Mouse (Mus musculus) cerebellum, adult 18-20 months (tissue): Measurements from ENCODE around the gene Col20a1.

ENCODE experiments used
- DNase-seq, 2 experiments: peaks; one replicate each; pipeline ENCODE4 v3.0.0; 2021

Col20a1 gene

DNA sequence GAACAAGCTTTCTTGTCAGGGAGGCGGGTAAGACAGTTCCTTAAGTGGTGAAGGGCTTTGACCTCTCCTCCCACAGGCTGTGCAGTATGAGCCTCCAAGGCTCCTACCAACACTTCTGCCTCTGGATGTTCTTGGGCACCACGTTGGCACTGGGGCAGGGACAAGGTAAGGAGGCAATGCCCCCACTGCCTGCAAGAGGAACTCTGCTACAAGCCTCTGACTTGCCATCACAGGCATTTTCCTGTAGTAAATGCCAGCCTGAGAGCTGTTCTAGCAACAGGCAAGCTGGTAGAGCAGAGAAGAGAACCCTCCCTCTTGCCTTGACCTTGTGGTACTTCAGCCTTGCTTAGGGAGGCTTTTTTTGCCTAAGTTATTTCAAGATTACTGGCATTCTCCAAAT is at the start of gene Col20a1:
Col20a1 (plus strand) TSS at position 87 of the 400 bp plus-strand sequence.
- no peak for DNase-seq

DNA sequence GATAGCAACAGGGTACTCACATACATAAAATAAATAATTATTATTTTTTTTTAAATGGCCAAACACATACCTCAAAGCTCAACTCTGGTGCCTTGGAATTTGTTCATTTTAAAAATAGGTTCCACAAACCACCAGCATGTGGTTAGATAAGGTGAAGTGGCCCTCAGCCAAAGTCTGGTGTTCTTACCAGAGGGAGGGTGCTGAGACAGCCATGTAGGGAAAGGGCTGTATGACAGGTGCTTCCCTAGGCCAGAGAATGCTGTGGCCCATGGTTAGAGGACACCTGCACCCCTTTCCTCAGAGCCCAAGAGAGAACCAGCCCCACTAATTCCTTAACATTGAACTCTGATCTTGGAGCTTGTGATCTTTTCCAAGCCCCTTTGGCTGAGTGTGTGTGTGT is 46.1 kb upstream of the Col20a1 start:
- DNase-seq = no peak

DNA sequence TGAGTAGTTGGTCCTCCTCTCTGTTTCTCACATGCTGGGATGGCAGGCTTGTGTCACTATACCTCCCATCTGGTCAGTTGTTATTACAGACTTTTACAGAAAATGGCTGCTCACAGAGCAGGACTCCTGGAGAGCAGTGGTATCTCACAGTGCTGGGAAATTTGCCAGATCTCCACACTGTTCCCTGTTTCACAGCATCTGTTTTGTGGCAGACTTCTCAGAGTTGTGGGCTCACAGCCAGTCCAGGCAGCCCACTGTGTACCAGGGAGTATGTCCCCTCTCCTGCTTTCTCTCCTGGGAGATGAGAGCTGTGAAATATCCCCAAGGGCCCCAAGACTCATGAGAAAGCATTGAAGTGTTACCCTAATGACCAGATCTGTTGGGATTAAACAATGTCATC is 44.5 kb upstream of the Col20a1 start:
- no peak for DNase-seq

DNA sequence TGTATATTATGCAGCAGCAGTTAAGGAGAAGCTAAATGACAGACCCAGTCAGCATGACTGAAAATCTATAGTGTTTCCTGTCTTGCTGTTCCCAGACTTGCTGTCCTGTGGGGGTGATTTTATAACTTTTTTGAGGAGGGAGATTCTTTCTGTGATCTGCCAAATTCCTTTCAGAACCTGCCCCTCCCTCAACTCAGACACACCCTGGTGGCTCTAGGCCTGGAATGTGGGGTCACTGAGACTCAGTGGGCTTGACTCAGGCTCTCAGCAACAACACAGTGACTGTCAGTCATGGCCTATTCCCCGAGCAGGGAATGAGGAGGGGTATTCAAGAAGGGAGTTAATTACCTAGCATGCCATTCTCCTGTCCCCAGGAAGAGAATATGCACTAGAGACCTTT is 36.4 kb upstream of the Col20a1 start:
- DNase-seq = no peak

DNA sequence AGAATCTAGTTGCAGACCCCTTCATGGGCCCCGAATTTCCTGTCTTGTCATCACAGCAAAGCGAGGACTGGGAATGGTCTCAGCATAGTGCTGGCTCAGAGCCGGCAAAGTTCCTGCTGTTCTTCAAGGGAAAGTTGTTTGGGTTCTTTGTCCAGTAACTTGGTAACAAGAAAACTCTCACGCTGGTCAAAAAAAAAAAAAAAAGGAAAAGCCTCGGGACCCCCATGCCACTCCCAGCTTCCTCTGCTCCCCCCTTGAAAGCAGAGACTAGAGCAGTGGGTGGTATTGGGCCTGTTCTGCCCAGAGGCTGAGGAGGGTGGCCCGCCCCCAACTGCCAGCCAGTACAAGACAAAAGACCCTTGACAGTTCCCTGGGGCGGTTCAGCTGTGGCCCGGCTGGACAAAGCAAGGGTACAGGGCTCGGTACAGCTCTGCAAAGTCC is 33.6 kb upstream of the Col20a1 start:
- peak; percentile 17 to 27 for DNase-seq

DNA sequence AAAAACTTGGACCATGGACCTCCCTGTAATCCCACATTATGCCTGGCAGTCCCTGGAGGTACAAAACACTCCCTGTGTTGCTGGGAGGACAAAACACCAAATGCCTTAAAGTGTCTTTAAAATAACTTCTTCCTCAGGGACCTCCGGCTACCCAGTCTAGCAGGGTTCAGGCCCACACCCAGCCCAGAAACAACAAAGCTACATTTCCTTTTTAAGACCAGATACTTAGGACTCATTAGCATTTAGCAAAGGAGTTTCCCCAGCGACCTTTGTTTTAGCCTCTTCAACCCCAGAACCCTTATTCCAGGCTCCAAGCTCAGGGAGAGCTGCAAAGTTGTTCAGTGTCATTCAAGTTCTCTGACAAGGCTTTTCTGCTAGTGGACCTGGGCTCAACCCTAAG is 32.7 kb upstream of the Col20a1 start:
- DNase-seq = no peak

DNA sequence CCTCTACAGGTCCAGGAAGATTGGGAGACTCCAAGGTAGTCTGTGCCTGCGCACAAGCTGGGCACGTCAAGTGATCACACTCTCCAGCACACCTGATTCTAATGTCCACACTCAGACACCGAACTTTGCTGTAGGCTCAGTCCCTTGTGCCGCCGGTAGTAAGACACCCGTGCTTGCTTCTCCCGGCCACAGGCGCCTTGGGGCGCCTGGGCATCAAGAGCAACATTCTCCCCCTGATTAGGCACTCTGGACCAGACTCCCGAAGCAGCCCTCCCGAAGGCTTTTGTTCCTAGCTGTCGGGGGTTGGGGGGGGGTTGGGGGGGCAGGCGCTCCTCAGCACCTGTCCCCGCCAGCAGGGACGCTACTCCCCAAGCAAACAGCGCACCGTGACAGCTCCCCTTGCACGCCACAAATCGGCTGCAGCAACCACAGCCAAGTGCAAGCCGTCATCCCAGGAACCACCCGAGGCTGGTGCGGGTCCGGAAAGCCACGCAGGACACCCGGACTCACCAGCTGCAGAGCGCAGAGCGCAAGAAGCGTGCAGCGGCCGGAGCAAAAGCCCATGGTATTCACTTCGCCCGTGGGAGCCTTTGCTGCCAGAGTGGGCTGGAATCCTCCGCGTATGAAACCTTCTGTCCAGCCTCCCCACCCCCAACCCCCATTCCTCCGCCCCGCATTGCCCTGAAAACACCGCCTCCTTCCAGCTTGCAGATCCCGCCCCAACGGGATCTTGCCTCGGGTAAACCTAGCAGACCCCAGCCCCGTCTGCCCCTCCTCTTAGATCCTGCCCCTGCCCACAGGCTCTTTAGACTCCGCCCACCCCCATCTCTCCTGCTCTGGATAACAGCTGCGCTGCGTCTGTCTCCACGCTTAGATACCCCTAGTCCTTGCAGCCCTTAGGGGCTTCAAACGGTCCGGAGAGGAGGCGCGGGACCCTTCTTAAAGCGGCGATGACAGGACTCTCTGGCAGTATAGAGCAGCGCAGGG is 32.0 kb upstream of the Col20a1 start, which contains the start of gene Nkain4:
Nkain4 (minus strand) TSS at position 639 of the 987 bp plus-strand sequence.
- DNase-seq = peak; percentile 57 to 66

DNA sequence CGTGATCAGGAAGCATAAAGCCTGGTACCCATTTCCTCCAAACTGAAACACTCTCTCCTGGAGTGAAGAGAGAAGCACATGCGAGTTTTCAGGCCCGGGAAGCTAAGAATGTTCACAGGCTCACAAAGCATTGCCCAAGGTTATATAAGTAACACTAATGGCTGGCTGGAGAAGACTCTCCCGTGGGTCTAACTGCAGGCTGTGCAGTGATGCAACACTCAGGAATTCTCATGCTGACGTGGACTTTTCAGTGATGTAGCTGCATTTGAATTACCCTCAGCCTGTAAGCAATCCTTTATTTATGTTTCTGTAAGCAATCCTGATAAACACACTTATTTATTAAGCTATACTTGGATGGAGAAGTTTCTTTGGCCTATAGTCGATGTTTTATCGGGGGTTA is 26.7 kb upstream of the Col20a1 start:
- DNase-seq = no peak

DNA sequence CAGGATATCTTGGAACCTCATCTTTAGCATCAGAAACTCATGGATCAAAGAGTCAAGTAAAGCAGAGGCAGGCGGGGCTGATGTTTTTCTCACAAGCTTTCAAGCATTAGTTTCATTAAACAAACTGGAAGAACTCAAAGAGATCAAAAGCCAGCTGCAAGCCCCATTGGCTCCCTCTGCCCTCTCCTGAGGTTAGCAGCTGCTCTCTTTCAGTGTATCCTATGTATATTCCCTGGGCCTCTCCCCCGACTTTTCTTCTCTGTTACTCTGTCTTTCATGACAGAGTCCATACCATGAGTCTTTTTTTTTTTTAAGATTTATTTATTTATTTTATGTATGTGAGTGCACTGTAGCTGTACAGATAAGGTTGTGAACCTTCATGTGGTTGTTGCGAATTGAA is 26.1 kb upstream of the Col20a1 start:
- DNase-seq = no peak

DNA sequence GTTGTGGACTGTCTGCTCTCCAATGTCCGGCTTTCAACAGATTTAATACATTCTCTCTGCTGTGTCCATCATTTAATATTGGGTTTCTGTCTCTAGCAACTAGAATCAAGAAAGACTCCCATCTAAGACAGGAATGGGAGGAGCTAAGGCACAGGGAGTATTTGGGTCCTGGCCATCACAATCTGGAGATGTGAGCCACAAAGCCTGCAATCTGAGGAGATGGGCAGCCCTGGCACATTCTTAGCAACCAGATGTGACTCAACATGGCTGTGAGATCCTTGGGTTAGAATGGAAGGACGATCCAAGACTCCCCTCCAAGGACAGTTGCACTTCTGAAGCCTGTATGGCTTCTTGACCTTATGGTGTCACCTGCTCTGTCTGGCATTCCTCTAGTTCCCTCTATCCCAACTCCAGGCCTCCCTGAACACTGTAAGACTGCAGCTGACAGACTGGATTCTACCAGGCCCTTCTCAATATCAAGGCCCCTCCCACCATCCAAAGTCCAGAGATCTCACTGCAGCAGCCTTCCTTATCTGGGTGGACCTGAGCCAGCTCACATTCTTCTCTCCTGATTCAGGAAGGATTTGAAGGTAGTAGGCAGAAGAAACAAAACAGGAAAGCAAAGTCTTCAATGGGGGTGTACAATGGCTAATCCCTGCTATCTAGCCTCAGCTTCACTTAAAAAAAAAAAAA is 23.6 kb upstream of the Col20a1 start:
- DNase-seq = no peak

DNA sequence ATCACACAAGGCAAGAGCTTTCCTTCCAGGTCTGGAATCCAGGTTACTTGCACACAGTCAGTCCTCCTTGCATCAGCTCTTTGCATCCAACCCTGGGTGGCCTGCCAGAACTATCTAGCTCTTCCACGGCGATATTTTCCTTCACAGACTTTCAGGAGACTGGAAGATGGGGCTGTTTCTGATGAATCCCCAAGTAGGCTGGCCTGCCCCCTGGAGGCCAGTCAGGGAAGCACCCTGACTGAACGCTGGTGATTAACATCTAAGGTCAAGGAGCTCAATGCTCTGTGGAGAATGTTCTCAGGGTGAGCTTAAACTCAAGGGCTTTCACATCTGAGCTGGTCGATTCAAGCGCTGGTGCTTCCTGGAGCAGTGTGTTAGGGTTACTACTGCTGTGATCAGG is 22.4 kb upstream of the Col20a1 start:
- DNase-seq = peak; percentile 80 to 86

DNA sequence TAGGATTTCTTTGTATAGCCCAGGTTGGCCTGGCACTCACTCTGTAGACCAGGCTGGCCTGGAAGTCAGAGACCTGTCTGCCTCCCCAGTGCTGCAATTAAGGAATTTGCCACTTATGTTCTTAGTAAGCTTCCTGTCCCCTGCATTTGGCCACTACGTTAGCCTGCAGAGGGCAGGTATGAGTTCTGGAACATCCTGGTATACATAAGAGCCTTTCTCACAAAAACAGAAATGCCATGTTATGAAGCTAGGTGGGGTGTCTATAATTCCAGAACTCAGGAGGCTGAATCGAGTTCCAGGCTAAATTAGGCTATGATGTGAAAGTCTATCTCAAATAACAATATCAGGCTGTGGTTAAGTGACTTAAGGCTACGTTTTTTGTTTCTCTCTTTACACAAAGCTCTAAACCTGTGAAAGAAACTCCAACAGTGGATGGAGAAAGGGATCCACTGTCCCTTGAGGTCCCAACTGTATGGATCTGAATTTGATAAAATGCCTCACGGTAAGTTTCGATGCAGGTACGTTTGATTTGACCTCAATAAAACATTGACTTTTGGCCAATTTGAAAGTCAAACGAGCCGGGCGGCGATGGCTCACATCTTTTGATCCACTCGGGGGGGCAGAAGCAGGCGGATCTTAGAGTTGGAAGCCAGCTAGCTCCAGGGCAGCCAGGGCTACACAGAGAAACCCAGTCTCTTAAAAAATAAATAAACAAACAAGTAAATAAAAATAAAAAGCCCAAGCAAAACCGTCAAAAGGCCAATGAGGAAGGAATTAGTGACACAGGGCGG is 20.0 kb upstream of the Col20a1 start:
- DNase-seq = peak; percentile 51 to 61

DNA sequence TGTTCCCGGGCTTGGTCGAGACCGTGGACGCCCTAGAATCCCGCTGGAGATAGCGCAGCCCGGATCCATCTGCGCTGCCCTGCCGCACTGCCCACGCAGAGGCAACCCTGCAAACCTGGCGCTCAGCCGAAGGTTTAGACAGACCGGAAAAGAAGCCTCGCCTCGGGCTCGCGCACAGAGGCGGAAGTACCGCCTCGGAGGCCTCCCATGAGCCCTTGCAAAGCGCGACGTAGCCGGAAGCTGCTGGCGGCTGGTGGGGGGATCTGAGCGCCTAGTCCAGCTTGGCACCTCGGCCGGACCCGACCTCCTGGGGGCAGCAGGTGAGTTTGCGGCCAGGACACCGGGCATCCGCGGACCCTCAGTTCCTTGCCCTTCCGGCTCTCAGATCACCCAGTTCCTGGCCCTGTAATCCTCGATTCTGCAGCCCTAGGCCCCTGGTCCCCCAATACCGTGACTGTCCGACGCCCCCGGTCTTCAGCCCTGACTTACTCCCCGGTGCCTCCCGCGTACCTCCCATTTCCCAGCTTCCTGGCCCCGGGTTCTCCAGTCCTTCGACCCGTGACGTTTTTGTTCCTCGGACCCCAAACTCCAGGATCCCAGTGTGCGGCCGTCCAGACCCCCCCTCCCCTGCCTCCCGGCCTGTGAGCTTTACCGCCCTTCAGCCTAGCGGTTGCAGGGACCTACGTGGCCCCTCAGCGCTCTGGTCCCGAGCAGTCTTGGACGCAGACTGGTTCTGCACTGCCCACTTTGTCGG is 19.1 kb upstream of the Col20a1 start, which contains the start of gene Arfgap1:
Arfgap1 (plus strand) TSS at position 216 of the 754 bp plus-strand sequence.
- peak; percentile 96 to 97 for DNase-seq

DNA sequence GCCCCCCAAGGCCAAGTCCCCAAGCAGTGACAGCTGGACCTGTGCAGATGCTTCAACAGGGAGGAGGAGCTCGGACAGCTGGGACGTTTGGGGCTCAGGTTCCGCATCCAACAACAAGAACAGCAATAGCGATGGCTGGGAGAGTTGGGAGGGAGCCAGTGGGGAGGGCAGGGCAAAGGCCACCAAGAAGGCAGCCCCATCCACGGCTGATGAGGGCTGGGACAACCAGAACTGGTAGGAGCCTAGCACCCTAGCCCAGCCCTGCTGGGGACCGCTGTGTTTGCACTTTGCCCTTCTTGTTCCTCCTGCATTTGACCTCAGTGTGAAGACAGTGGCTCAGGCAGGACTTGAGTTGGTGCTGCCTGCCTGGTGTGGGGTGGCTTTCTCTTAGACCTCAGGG is 5.2 kb upstream of the Col20a1 start:
- DNase-seq = no peak

DNA sequence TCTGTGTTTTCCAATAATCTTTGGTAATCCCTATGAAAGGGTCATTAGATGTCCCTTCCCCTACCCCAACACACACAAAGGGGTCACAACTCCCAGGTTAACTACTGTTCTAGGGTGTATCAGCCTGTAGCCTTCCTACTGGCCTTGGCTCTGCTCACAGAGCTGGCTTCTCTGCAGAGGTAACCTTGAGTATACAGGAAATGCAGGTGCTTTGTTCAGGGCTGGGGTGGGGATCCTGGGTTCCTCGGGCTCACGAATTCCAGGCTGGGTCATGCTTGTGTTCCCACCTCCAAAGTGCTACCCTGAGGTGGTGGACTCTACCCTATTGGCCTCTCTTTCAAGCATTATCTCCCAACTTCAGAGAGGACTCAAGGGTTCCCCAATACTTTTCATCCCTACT is 700 bp upstream of the Col20a1 start:
- DNase-seq = no peak

DNA sequence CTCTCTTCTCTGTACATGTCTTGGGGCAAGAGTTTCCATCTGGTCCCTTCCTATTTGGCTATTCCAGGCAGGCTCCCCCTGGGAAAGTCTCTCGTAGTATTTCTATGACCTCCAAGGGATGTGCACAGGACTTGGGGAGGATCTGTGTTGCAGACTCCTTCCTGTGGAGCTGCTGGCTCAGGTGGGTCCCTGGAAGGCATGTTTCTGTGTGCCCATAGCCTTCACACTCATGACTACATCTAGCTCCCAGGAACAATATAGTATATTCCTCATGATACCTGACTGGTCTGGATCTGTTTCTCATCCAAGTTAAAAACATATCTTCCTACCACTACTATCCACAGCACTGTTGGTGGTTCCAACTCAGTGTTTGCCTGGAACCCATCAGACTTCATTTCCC is 666 bp downstream of the Col20a1 start:
- no peak for DNase-seq

DNA sequence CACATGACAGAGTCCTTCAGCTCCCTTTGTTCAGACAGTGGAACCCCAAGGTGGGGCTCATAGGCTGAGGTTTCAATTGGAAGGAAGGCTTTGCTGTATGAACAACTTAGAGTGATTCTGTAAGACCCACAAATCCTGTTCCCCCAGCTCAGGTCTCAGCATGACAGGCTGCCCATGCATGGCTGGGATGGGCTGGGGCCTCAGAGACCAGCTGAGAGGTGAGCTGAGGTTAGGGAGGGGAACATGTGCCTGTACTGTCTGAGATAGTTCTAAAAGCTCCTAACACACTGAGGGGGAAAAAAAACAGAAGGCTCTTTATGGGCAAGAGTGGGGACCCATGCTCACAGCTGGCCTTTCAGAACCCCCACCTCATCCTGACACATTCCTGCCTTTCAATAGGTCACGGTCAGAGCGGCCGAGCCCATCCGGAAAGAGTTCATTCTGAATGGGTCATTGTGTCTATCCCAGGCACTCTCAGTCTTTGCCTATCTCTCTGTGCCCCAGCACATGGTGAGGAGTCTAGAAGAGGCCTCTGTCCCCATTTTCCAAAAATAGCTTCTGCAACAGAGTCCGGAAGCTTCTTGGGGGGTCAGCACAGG is 1.2 kb downstream of the Col20a1 start:
- no peak for DNase-seq

DNA sequence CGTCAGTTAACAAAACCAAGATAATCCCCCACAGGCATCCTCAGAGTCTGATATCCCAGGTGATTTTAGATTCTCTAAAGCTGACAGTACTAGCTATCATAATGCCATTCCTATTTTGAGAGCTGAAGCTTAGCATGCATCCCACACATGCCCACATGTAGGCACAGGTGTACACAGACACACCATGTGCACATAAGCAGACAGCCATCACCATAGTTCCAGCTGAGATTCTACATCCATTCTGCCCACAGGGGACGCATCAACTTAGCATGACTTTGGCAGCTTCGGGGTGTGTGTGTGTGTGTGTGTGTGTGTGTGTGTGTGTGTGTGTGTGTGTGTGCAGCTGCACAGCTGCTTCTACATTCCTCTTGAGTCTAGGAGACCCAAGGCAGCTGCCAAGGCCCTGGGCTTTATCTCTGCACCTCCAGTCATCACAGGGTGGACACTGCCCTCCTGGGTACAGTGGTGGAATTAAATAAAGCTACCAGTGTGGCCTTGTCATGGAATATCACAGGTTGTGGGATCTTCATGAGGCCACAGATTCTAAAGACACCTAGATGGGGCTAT is 2.1 kb downstream of the Col20a1 start:
- no peak for DNase-seq

DNA sequence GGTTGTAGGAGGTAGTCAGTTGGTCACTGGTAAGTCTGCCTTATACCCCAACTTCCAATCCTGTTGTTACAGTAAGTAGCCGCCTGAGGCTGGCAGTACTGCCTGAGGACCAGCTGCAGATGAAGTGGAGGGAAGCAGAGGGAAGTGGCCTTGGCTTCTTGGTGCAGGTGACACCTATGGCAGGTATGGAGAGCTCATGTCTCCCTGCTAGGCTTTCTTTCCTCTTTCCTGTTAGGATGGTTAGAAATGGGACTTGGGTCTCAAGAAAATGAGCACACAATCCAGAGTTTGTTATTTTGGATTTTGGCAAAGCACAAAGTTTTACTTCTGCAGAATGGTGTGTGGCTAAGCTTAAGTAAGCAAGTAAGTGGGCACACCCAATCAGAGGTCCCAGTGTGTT is 2.6 kb downstream of the Col20a1 start:
- DNase-seq = no peak

DNA sequence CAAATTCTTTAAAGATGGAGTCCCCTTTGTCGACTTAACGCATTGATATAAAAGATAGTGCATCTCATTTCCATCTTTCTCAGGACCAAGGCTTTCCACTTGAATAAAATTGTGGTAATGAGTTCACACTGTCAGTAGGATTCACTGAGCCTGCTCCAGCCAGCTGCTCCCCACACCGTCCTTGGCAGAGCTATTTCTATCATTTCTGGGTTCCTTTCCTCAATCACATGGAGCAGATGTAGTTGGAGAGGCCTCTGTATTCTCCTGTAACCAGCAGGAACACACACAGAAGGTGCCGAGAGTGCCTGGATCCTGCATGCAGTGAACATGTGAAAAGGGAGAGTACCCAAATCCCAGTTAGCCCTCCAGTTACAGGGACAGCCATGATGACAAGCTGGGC is 4.0 kb downstream of the Col20a1 start:
- DNase-seq = no peak

DNA sequence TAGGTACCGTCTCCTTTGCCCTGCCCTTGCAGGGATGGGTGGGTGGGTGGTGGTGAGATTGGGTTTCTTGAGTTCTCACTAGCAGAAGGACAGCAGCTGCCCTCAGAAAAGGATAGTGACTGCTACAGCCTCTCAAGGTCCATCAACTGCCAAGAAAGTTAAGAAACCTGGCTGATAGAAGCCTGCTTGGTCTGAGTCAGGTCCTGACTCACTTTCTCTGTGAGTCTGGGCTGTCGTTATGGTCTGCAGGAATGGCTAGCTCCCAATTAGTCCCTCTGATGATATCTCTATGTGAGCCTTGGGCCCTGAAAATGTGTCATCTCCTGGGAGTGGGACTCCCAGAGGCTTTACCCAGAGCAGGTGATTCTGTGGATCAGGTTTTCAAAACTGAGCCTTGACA is 8.0 kb downstream of the Col20a1 start:
- no peak for DNase-seq
